Mouse (Mus musculus) MEL (cell line): ENCODE measurements around the gene Btg2. TPM values are rescaled to one million over a fixed set of nuclear protein-coding genes. Genes with fewer than 3 reads are reported as not detected.

Source experiments
- DNase-seq: peaks from one replicate; pipeline ENCODE4 v3.0.0; 2011; ENCODE audit warnings: low read depth, low spot score
- H3K27ac ChIP-seq: 2 replicates; pipeline ENCODE4 v1.5.1; 2012; ENCODE audit warnings: low read depth, mild to moderate bottlenecking, control low read depth, low read length, moderate library complexity; ENCODE audit not compliant: control insufficient read depth
- H3K27me3 ChIP-seq, 2 experiments: fragments of 150-350 bp in 1 of 2; sonication (generic) in 1 of 2; 2 replicates each; pipeline ENCODE4 v1.6.1; 2012; ENCODE audit warnings: low read length in 2 of 2, mild to moderate bottlenecking in 2 of 2, improper control_type of control experiment in 1 of 2, moderate library complexity in 1 of 2; ENCODE audit not compliant: insufficient read depth in 2 of 2, control insufficient read depth in 1 of 2
- H3K36me3 ChIP-seq, 2 experiments: 2 replicates each; pipeline ENCODE4 v1.6.1; 2012 to 2014; ENCODE audit warnings: low read length in 2 of 2, improper control_type of control experiment in 1 of 2, inconsistent platforms in 1 of 2, mild to moderate bottlenecking in 1 of 2; ENCODE audit not compliant: insufficient read depth in 2 of 2, control insufficient read depth in 1 of 2
- H3K4me1 ChIP-seq, 2 experiments: fragments of 150-350 bp in 1 of 2; sonication (generic) in 1 of 2; 2 replicates each; pipeline ENCODE4 v1.6.1; 2012; ENCODE audit warnings: low read length in 2 of 2, improper control_type of control experiment in 1 of 2, mild to moderate bottlenecking in 1 of 2; ENCODE audit not compliant: insufficient read depth in 2 of 2, control insufficient read depth in 1 of 2
- H3K4me3 ChIP-seq, 2 experiments: fragments of 150-350 bp in 1 of 2; sonication (generic) in 1 of 2; 2 replicates each; pipeline ENCODE4 v1.5.1; 2012; ENCODE audit warnings: low read depth in 2 of 2, low read length in 2 of 2, mild to moderate bottlenecking in 2 of 2, moderate library complexity in 2 of 2, control low read depth in 1 of 2, improper control_type of control experiment in 1 of 2; ENCODE audit not compliant: control insufficient read depth in 1 of 2, insufficient read depth in 1 of 2
- H3K79me2 ChIP-seq: 2 replicates; pipeline ENCODE4 v1.6.1; 2012; ENCODE audit warnings: mild to moderate bottlenecking, low read length, moderate library complexity; ENCODE audit not compliant: control insufficient read depth, poor library complexity, insufficient read depth
- H3K9ac ChIP-seq: 2 replicates; pipeline ENCODE4 v1.6.1; 2012; ENCODE audit warnings: low read depth, mild to moderate bottlenecking, control low read depth, low read length, moderate library complexity; ENCODE audit not compliant: control insufficient read depth, poor library complexity, severe bottlenecking
- H3K9me3 ChIP-seq: fragments of 150-350 bp; sonication (generic); replicated peaks from 2 replicates; pipeline ENCODE4 v1.6.1; 2012; ENCODE audit warnings: mild to moderate bottlenecking, low read length, improper control_type of control experiment, moderate library complexity; ENCODE audit not compliant: insufficient read depth
- BHLHE40 ChIP-seq: IDR thresholded peaks from 2 replicates; pipeline ENCODE4 v1.6.1; 2012; ENCODE audit warnings: low read depth, mild to moderate bottlenecking, inconsistent platforms, low read length, improper control_type of control experiment, borderline replicate concordance
- CTCF ChIP-seq, 3 experiments: IDR thresholded peaks in 2 of 3; conservative IDR thresholded peaks in 1 of 3; 2 replicates each; pipeline ENCODE4 v1.5.1; 2011 to 2012; ENCODE audit warnings: low read length in 3 of 3, low read depth in 2 of 3, mild to moderate bottlenecking in 2 of 3, improper control_type of control experiment in 1 of 3, inconsistent platforms in 1 of 3, mixed read lengths in 1 of 3, moderate library complexity in 1 of 3; ENCODE audit not compliant: control insufficient read depth in 1 of 3, insufficient read depth in 1 of 3, poor library complexity in 1 of 3, severe bottlenecking in 1 of 3
- EP300 ChIP-seq, 2 experiments: IDR thresholded peaks; 2 replicates each; pipeline ENCODE4 v1.6.1; 2011; ENCODE audit warnings: improper control_type of control experiment in 2 of 2, low read length in 2 of 2, low read depth in 1 of 2, mild to moderate bottlenecking in 1 of 2
- ETS1 ChIP-seq: IDR thresholded peaks from 2 replicates; pipeline ENCODE4 v1.6.1; 2012; ENCODE audit warnings: low read depth, mild to moderate bottlenecking, inconsistent platforms, low read length, improper control_type of control experiment, moderate library complexity
- GATA1 ChIP-seq: IDR thresholded peaks from 2 replicates; pipeline ENCODE4 v1.6.1; 2011; ENCODE audit warnings: low read depth, low read length, improper control_type of control experiment
- JUND ChIP-seq: IDR thresholded peaks from 2 replicates; pipeline ENCODE4 v1.6.1; 2011; ENCODE audit warnings: low read depth, mild to moderate bottlenecking, improper control_type of control experiment, low read length
- MAFK ChIP-seq: IDR thresholded peaks from 2 replicates; pipeline ENCODE4 v1.6.1; 2011; ENCODE audit warnings: low read depth, mild to moderate bottlenecking, low read length, improper control_type of control experiment, borderline replicate concordance
- MYC ChIP-seq: IDR thresholded peaks from 2 replicates; pipeline ENCODE4 v1.6.1; 2011; ENCODE audit warnings: low read depth, mild to moderate bottlenecking, low read length, improper control_type of control experiment, moderate library complexity
- POLR2A ChIP-seq, 2 experiments: IDR thresholded peaks; 2 replicates each; pipeline ENCODE4 v1.6.1; 2011 to 2012; ENCODE audit warnings: low read length in 2 of 2, mild to moderate bottlenecking in 2 of 2, control low read depth in 1 of 2, improper control_type of control experiment in 1 of 2, low read depth in 1 of 2, moderate library complexity in 1 of 2; ENCODE audit not compliant: control insufficient read depth in 1 of 2, insufficient read depth in 1 of 2, poor library complexity in 1 of 2
- POLR2AphosphoS2 ChIP-seq: IDR thresholded peaks from 2 replicates; pipeline ENCODE4 v1.6.1; 2011; ENCODE audit warnings: low read length, improper control_type of control experiment
- RAD21 ChIP-seq: IDR thresholded peaks from 2 replicates; pipeline ENCODE4 v1.6.1; 2011; ENCODE audit warnings: mild to moderate bottlenecking, low read depth, low read length, improper control_type of control experiment
- SMC3 ChIP-seq: IDR thresholded peaks from 2 replicates; pipeline ENCODE4 v1.6.1; 2011; ENCODE audit warnings: low read depth, low read length, improper control_type of control experiment
- UBTF ChIP-seq: IDR thresholded peaks from 2 replicates; pipeline ENCODE4 v1.6.1; 2012; ENCODE audit warnings: low read depth, mild to moderate bottlenecking, inconsistent platforms, low read length, improper control_type of control experiment, moderate library complexity, borderline replicate concordance; ENCODE audit not compliant: insufficient read depth
- USF1 ChIP-seq: IDR thresholded peaks from 2 replicates; pipeline ENCODE4 v1.6.1; 2014; ENCODE audit warnings: low read depth, mild to moderate bottlenecking, inconsistent platforms, low read length, improper control_type of control experiment, moderate library complexity
- ZC3H11A ChIP-seq: IDR thresholded peaks from 2 replicates; pipeline ENCODE4 v1.6.1; 2012; ENCODE audit warnings: low read depth, mild to moderate bottlenecking, inconsistent platforms, low read length, improper control_type of control experiment
- ZKSCAN1 ChIP-seq: IDR thresholded peaks from 2 replicates; pipeline ENCODE4 v1.6.1; 2012; ENCODE audit warnings: low read depth, mild to moderate bottlenecking, inconsistent platforms, low read length, improper control_type of control experiment, moderate library complexity
- ZMIZ1 ChIP-seq: IDR thresholded peaks from 2 replicates; pipeline ENCODE4 v1.6.1; 2012; ENCODE audit warnings: low read depth, mild to moderate bottlenecking, inconsistent platforms, low read length, improper control_type of control experiment, moderate library complexity
- ZNF384 ChIP-seq: IDR thresholded peaks from 2 replicates; pipeline ENCODE4 v1.6.1; 2012; ENCODE audit warnings: low read depth, mild to moderate bottlenecking, inconsistent platforms, low read length, improper control_type of control experiment
- polyA plus RNA-seq, 2 experiments: library from polyadenylated mRNA; stranded (reverse) in 1 of 2; unstranded in 1 of 2; fragments of >175 nt in 1 of 2; fragments of >200 nt in 1 of 2; gene quantifications; 2 replicates each; pipeline versions ENCODE4 v1.2.1 to v1.2.4; 2012; ENCODE audit warnings: low replicate concordance in 2 of 2, low read depth in 1 of 2; ENCODE audit not compliant: insufficient read length in 2 of 2, insufficient read depth in 1 of 2, missing spikeins in 1 of 2
- total RNA-seq: library from RNA; depleted of rRNA; stranded (reverse); fragments of 300-350 nt; gene quantifications from 2 replicates; pipeline ENCODE4 v1.2.3, GENCODE M21; 2012

Gene Btg2
- total and polyA plus RNA-seq, 3 experiments, result 2.1 to 3.6 TPM; not detected in 1

DNA sequence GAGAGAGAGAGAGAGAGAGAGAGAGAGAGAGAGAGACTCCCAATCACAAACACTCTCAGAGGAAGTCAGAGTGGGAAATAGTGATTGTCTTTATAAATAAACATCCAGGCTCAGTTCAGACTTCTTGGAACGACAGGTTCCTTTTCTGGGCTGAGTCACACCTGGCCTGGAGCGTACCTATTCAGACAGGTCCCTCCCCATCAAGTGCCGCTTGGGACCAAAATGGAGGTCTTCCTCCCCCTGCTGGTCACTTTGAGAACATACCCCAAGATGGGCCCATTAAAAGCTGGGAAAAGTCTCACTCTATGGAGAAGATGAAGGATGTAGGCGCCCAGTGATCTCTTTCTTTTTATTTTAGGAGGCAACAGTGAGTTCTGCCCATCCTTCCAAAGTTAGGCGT, 27.8 kb upstream of the Btg2 start:
- TF ChIP-seq RAD21 (peak; percentile 88), CTCF (IDR thresholded peaks at IDR 0.05 in 2 of 3, conservative IDR thresholded peaks at IDR 0.05 in 1 of 3; ENCODE audit: control insufficient read depth in 1 of 3, insufficient read depth in 1 of 3, low read depth in 2 of 3, low read length in 3 of 3, poor library complexity in 1 of 3, severe bottlenecking in 1 of 3) (peak; percentile 78 to 90 (median 81)), SMC3 (peak; percentile 98), BHLHE40 (0 out of 2 replicates have a peak, but pooled peaks have one; percentile 5), MYC (no peak), MAFK (no peak), ZC3H11A (peak; percentile 97), GATA1 (no peak), UBTF (no peak)
- TF ChIP-seq, all 39 proteins: peak for 5
- Histone ChIP-seq H3K4me1 (peaks cover 0 to 5% of the 10 kb centered on the region in 2 experiments; a peak in 1 of 4 replicates), H3K36me3 (peaks cover 0 to 2% of the 10 kb centered on the region in 2 experiments; a peak in 2 of 4 replicates), H3K79me2 (no peaks in the 10 kb centered on the region), H3K9ac (no peak overlapping the region), H3K27ac (no peak overlapping the region), H3K9me3 (no peaks in the 10 kb centered on the region), H3K4me3 (no peak overlapping the region), H3K27me3 (peaks cover 4 to 8% of the 10 kb centered on the region in 2 experiments)
- peak; percentile 63 for DNase-seq

DNA sequence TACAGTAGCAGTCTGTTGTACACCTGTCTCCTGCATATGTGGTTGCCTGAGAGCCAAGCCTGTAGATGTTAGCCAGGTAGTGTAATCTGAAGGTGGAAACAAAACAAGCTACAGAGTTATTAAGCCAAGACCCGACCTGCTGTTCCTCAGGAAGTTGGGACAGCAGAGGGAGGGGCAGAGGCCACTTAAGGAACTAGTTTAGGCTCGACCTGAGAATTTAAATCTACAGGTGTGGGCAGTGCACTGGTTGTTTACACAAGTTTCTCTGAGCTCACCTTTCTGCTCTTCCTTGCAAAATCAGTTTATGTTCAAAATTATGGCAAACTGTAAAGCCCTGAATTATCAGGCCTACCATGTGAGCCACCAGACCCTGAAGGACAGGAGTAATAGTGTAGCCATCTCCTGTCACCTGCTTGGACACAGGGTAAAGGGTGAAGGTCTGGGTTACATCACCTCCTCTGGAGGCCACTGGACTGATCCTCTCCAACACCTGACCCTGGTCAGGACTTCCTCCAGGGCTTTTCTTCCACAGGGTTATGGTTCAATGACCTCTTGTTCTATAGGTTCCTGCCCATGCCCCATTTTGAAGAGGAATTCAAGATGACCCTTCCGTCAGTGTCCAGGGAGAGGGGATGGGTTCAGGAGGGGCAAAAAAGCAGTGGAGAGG, 27.0 kb upstream of the Btg2 start:
- H3K9ac ChIP-seq, result no peak overlapping the region
- H3K27me3 ChIP-seq, result peaks cover 4 to 8% of the 10 kb centered on the region in 2 experiments
- no peak overlapping the region for H3K4me3 ChIP-seq
- H3K4me1 ChIP-seq, result peaks cover 0 to 5% of the 10 kb centered on the region in 2 experiments; a peak in 1 of 4 replicates
- no peak overlapping the region for H3K27ac ChIP-seq
- no peak for DNase-seq
- H3K36me3 ChIP-seq, result peaks cover 0 to 2% of the 10 kb centered on the region in 2 experiments; a peak in 2 of 4 replicates
- H3K9me3 ChIP-seq, result no peaks in the 10 kb centered on the region
- no peak for TF ChIP-seq GATA1
- TF ChIP-seq ZMIZ1, result no peak
- TF ChIP-seq EP300 (IDR thresholded peaks at IDR 0.05; ENCODE audit: low read depth in 1 of 2, low read length in 2 of 2), result no peak
- TF ChIP-seq POLR2AphosphoS2, result no peak
- no peak for TF ChIP-seq POLR2A (IDR thresholded peaks at IDR 0.05; ENCODE audit: control insufficient read depth in 1 of 2, insufficient read depth in 1 of 2, low read depth in 1 of 2, low read length in 2 of 2, poor library complexity in 1 of 2)
- TF ChIP-seq USF1, result no peak
- TF ChIP-seq ETS1, result no peak
- TF ChIP-seq ZKSCAN1, result no peak
- TF ChIP-seq JUND, result no peak
- TF ChIP-seq UBTF, result no peak
- TF ChIP-seq ZNF384, result no peak
- no peaks in the 10 kb centered on the region for H3K79me2 ChIP-seq
